Mouse (Mus musculus): Measurements from ENCODE around the gene Tox2. TPM values are rescaled to one million over a fixed set of nuclear protein-coding genes. Genes with fewer than 3 reads are reported as not detected.

Tox2 gene
- 1 to 10 TPM; 3.9 to 5.0 TPM for total RNA-seq (2021)
- long read RNA-seq, experiment 1, partial matches to known transcripts, result 1 of 4 reads
- long read RNA-seq, experiment 1, other reads (novel, unspliced or antisense), result 3 of 4 reads
- long read RNA-seq, experiment 2, partial matches to known transcripts, result 1 of 5 reads
- long read RNA-seq, experiment 2, other reads (novel, unspliced or antisense), result 3 of 5 reads

- peak; percentile 83 for DNase-seq
Observed at GRCm38 (mm10) chr2:163202884-163203634, at the start of gene Tox2. Gene Tox2 (plus strand): TSS chr2:163203125.

- DNase-seq, result no peak
Observed at GRCm38 (mm10) chr2:163154673-163155072, 48.3 kb upstream of the Tox2 start.

- no peak for DNase-seq
Observed at GRCm38 (mm10) chr2:163158979-163159378, 43.9 kb upstream of the Tox2 start.

- DNase-seq, result no peak
Observed at GRCm38 (mm10) chr2:163164461-163164990, 38.4 kb upstream of the Tox2 start.

GRCm38 (mm10) chr2:163166067-163166805, 36.7 kb upstream of the Tox2 start:
- DNase-seq, result peak; percentile 78

- no peak for DNase-seq
Observed at GRCm38 (mm10) chr2:163171891-163172290, 31.0 kb upstream of the Tox2 start.

- DNase-seq, result no peak
Observed at GRCm38 (mm10) chr2:163174066-163174465, 28.9 kb upstream of the Tox2 start.

- DNase-seq, result no peak
Observed at GRCm38 (mm10) chr2:163175831-163176230, 27.1 kb upstream of the Tox2 start.

GRCm38 (mm10) chr2:163176502-163176901, 26.4 kb upstream of the Tox2 start:
- no peak for DNase-seq

- no peak for DNase-seq
Observed at GRCm38 (mm10) chr2:163187552-163187951, 15.4 kb upstream of the Tox2 start.

- DNase-seq, result no peak
Observed at GRCm38 (mm10) chr2:163189596-163189995, 13.3 kb upstream of the Tox2 start.

- no peak for DNase-seq
Observed at GRCm38 (mm10) chr2:163190004-163190441, 12.9 kb upstream of the Tox2 start.

- DNase-seq, result no peak
Observed at GRCm38 (mm10) chr2:163192485-163192884, 10.4 kb upstream of the Tox2 start.

- no peak for DNase-seq
Observed at GRCm38 (mm10) chr2:163194015-163194414, 8.9 kb upstream of the Tox2 start.

- peak; percentile 47 for DNase-seq
Observed at GRCm38 (mm10) chr2:163194543-163194942, 8.4 kb upstream of the Tox2 start.

- DNase-seq, result no peak
Observed at GRCm38 (mm10) chr2:163195106-163195833, 7.7 kb upstream of the Tox2 start.

GRCm38 (mm10) chr2:163195834-163196145, 7.1 kb upstream of the Tox2 start:
- no peak for DNase-seq

GRCm38 (mm10) chr2:163201897-163202296, 1.0 kb upstream of the Tox2 start:
- DNase-seq, result no peak

- no peak for DNase-seq
Observed at GRCm38 (mm10) chr2:163202553-163202883, 407 bp upstream of the Tox2 start.

- peak; percentile 37 for DNase-seq
Observed at GRCm38 (mm10) chr2:163203635-163204547, 966 bp downstream of the Tox2 start.

- no peak for DNase-seq
Observed at GRCm38 (mm10) chr2:163204548-163205261, 1.8 kb downstream of the Tox2 start.

Data from adrenal gland, postnatal 10 days (tissue).